Mouse (Mus musculus): ENCODE measurements around the gene Figla.

Gene Figla

DNA sequence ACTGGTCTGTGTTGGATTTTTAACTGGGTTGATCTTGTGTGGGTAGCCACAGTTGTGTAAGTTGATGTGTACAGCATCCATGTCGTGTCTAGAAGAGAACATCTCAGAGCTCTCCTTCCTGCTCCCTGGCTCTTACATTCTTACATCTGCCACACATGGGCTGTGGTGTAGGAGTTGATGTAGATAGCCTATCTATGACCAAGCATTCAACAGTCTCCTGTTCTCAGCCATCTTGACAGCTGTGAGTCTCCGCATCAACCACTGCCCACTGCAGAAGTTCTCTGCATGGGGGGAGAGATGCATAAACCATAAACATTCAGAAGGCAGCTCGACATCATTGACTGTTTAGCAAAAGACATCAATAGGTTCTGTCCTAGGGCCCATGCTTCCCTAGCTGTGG is 53.9 kb downstream of the Figla start:
- no peak for DNase-seq (ENCODE audit: low spot score in 2 of 2)

DNA sequence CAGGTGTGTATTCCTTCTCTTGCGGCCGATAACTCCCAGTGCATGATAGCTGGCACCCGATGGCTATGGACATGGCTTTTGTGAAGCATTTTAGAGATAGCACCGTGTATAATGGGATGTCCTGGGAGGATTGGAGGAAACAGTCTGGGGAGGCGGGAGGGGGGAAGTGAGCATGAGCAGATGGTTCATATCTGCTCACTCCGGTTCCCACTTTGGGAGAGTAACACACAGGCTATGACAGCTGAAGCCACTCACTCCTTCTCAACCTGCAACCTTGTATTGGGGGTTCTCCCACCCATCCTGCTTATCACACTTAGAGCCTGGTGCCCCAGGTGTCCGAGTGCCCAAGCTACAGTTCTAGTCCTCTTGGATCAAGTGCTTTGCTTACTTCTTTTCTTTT is 54.3 kb downstream of the Figla start:
- DNase-seq (ENCODE audit: low spot score in 2 of 2) = no peak

Measured in cerebellum, postnatal 4 days (tissue).